Mouse (Mus musculus): ENCODE data around the gene Slc7a3. TPM values are rescaled to one million over a fixed set of nuclear protein-coding genes. Genes with fewer than 3 reads are reported as not detected.

The Slc7a3 gene
- polyA plus RNA-seq, 1 experiment from 2014 or later = 0.71 TPM

Other genes starting within 250 kb of the Slc7a3 start
- gene Tex11, start 26.4 kb downstream of the Slc7a3 start, polyA plus RNA-seq (2016; fragmentation: Nextera tagmentation; extraction: Ambion mirVana) = 0.12 and 0.21 TPM in 2 replicates
- gene Snx12, start 136.5 kb upstream of the Slc7a3 start, polyA plus RNA-seq (2016; fragmentation: Nextera tagmentation; extraction: Ambion mirVana) = 53.3 and 57.5 TPM in 2 replicates
- 1.8 and 2.4 TPM in 2 replicates for gene Foxo4, start 168.5 kb upstream of the Slc7a3 start, polyA plus RNA-seq (2016; fragmentation: Nextera tagmentation; extraction: Ambion mirVana)
- not detected in 2 replicates for gene Gm614, start 178.0 kb upstream of the Slc7a3 start, polyA plus RNA-seq (2016; fragmentation: Nextera tagmentation; extraction: Ambion mirVana)
- 3.5 and 4.0 TPM in 2 replicates for gene Il2rg, start 182.2 kb upstream of the Slc7a3 start, polyA plus RNA-seq (2016; fragmentation: Nextera tagmentation; extraction: Ambion mirVana)
- not detected in 2 replicates for gene Gm20489, start 183.0 kb upstream of the Slc7a3 start, polyA plus RNA-seq (2016; fragmentation: Nextera tagmentation; extraction: Ambion mirVana)
- gene Med12, start 188.0 kb upstream of the Slc7a3 start, polyA plus RNA-seq (2016; fragmentation: Nextera tagmentation; extraction: Ambion mirVana) = 38.9 and 39.2 TPM in 2 replicates
- gene Nlgn3, start 213.1 kb upstream of the Slc7a3 start, polyA plus RNA-seq (2016; fragmentation: Nextera tagmentation; extraction: Ambion mirVana) = 37.0 and 44.6 TPM in 2 replicates